Mouse (Mus musculus) forebrain, embryonic 10.5 days (tissue): ENCODE results near the gene Gstm5. TPM values are rescaled to one million over a fixed set of nuclear protein-coding genes. Genes with fewer than 3 reads are reported as not detected.

Experiments used
- DNase-seq: peaks from one replicate; pipeline ENCODE4 v3.0.0-alpha.2; 2017; ENCODE audit warnings: low spot score; ENCODE audit errors: extremely low spot score
- H3K27ac ChIP-seq: fragments of 300-500 bp; sonication (generic); 2 replicates; pipeline ENCODE4 v1.5.1; 2016; ENCODE audit warnings: mild to moderate bottlenecking
- H3K27me3 ChIP-seq: fragments of 300-500 bp; sonication (generic); 2 replicates; pipeline ENCODE4 v1.6.1; 2016; ENCODE audit warnings: mild to moderate bottlenecking; ENCODE audit not compliant: poor library complexity, severe bottlenecking
- H3K36me3 ChIP-seq: fragments of 300-500 bp; sonication (generic); replicated peaks from 2 replicates; pipeline ENCODE4 v1.6.1; 2016; ENCODE audit warnings: mild to moderate bottlenecking, moderate library complexity
- H3K4me1 ChIP-seq: fragments of 300-500 bp; sonication (generic); 2 replicates; pipeline ENCODE4 v1.6.1; 2016
- H3K4me3 ChIP-seq: fragments of 300-500 bp; sonication (generic); 2 replicates; pipeline ENCODE4 v1.5.1; 2016; ENCODE audit warnings: mild to moderate bottlenecking, moderate library complexity
- H3K9me3 ChIP-seq: fragments of 300-500 bp; sonication (generic); 2 replicates; pipeline ENCODE4 v1.6.1; 2016; ENCODE audit warnings: mild to moderate bottlenecking, moderate library complexity
- WGBS: fragments of 180-500 bp; shearing (Covaris S2); methylation state at CpG from one replicate; pipeline ENCODE4 v1.1.7; 2016; 5-methylcytosine and 5-hydroxymethylcytosine counted together
- polyA plus RNA-seq: library from polyadenylated mRNA; unstranded; fragments of >200 nt; fragmentation: Nextera tagmentation; extraction: Ambion mirVana; gene quantifications from 2 replicates; pipeline ENCODE4 v1.2.1, GENCODE M21; 2016

The Gstm5 gene
- polyA plus RNA-seq, 1 experiment from 2014 or later: 225 TPM

- H3K4me3 ChIP-seq: peak within 1 kb of the TSS; percentile 46
Observed at GRCm38 (mm10) chr3:107943239-107943990, 47.8 kb downstream of the Gstm5 start, which contains the start of gene Gstm6. TSS of gene Gstm6 (minus strand) at chr3:107943749.

GRCm38 (mm10) chr3:107945729-107946128, 50.1 kb downstream of the Gstm5 start:
- no peaks in the 10 kb centered on the region for H3K27me3 ChIP-seq
- H3K9me3 ChIP-seq: no peaks in the 10 kb centered on the region
- no peak overlapping the region for H3K27ac ChIP-seq
- H3K36me3 ChIP-seq: no peaks in the 10 kb centered on the region
- H3K4me1 ChIP-seq: peaks cover 13% of the 10 kb centered on the region
- no peak for DNase-seq
- no peak overlapping the region for H3K4me3 ChIP-seq
- WGBS: 59% methylated on average over 4 of the region's 4 CpGs

More at GRCm38 (mm10) chr3:107943239-107943990, 47.8 kb downstream of the Gstm5 start, which contains the start of gene Gstm6:
- H3K36me3 ChIP-seq: no peaks in the 10 kb centered on the region
- no peaks in the 10 kb centered on the region for H3K27me3 ChIP-seq
- 15% methylated on average over 20 of the region's 20 CpGs for WGBS
- H3K27ac ChIP-seq: peak within 1 kb of the TSS; percentile 68
- no peaks in the 10 kb centered on the region for H3K9me3 ChIP-seq
- peaks cover 23% of the 10 kb centered on the region for H3K4me1 ChIP-seq
- peak; percentile 59 for DNase-seq

Other genes starting within 250 kb of the Gstm5 start
- 92.3 and 92.4 TPM in 2 replicates for gene Ahcyl1, start 199.3 kb upstream of the Gstm5 start, polyA plus RNA-seq
- gene Csf1, start 135.4 kb upstream of the Gstm5 start, polyA plus RNA-seq: 4.6 and 4.8 TPM in 2 replicates
- not detected in 2 replicates for gene Eps8l3, start 18.6 kb upstream of the Gstm5 start, polyA plus RNA-seq
- gene Gstm7, start 36.0 kb downstream of the Gstm5 start, polyA plus RNA-seq: 17.7 and 19.5 TPM in 2 replicates
- 11.2 and 13.5 TPM in 2 replicates for gene Gstm6, start 47.9 kb downstream of the Gstm5 start, polyA plus RNA-seq
- not detected in 2 replicates for gene Gstm3, start 73.5 kb downstream of the Gstm5 start, polyA plus RNA-seq
- 10.1 and 10.2 TPM in 2 replicates for gene Gstm2, start 90.6 kb downstream of the Gstm5 start, polyA plus RNA-seq
- 30.4 and 33.4 TPM in 2 replicates for gene Gstm1, start 122.2 kb downstream of the Gstm5 start, polyA plus RNA-seq
- 14.2 and 15.0 TPM in 2 replicates for gene Gstm4, start 149.1 kb downstream of the Gstm5 start, polyA plus RNA-seq
- 69.3 and 71.4 TPM in 2 replicates for gene Ampd2, start 190.8 kb downstream of the Gstm5 start, polyA plus RNA-seq
- 0.96 and 1.4 TPM in 2 replicates for gene Gnat2, start 197.0 kb downstream of the Gstm5 start, polyA plus RNA-seq